Mouse (Mus musculus): ENCODE measurements around the gene Tenm4. TPM values are rescaled to one million over a fixed set of nuclear protein-coding genes. Genes with fewer than 3 reads are reported as not detected.

Gene Tenm4
- total and polyA plus RNA-seq, 3 experiments, result 0.04 to 0.38 TPM; not detected in 1

DNA sequence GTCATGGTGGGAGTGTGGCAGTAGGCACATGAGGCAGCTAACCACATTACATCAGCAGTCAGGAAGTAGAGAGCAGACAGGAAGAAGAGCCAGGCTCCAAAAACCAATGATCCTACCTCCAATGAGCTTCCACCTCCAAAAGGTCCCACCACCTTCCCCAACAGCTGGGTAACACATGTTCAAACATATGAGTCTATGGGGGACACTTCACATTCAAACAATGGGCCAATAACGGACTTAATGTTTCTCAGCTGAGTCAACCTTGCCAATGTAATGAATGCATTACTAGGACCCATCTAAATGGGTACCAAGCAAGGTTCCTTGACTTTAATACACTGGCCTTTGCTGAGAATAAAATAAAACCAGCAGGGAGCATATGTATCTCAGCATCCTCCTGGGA lies 635.5 kb downstream of the Tenm4 start:
- Histone ChIP-seq H3K4me3 (ENCODE audit: low read depth, low read length) (no peak overlapping the region), H3K4me1 (ENCODE audit: insufficient read depth, low read depth, low read length) (no peaks in the 10 kb centered on the region), H3K9me3 (replicated peaks) (no peaks in the 10 kb centered on the region; the same call in none of the 2 replicates), H3K36me3 (replicated peaks) (no peaks in the 10 kb centered on the region), H3K27me3 (ENCODE audit: insufficient read depth, low read length) (peaks cover 5% of the 10 kb centered on the region; the same call in 1 of the 2 replicates)
- ATAC-seq (ENCODE audit: extremely low read depth, insufficient number of reproducible peaks, low FRiP score, poor library complexity, severe bottlenecking) (no peak), DNase-seq (ENCODE audit: low spot score) (no peak)
- no peak for TF ChIP-seq GATA1 (IDR thresholded peaks at IDR 0.05; ENCODE audit: borderline replicate concordance, low read length)
- TF ChIP-seq CTCF (IDR thresholded peaks at IDR 0.05; ENCODE audit: low read depth, low read length), result no peak
- TF ChIP-seq GATA2 (IDR thresholded peaks at IDR 0.05; ENCODE audit: borderline replicate concordance, low read depth, low read length), result no peak
- TF ChIP-seq TAL1 (conservative IDR thresholded peaks at IDR 0.05; ENCODE audit: low read depth, low read length), result no peak
- no peak for TF ChIP-seq POLR2AphosphoS5 (IDR thresholded peaks at IDR 0.05; ENCODE audit: insufficient replicate concordance, low read depth, low read length)

GRCm38 (mm10) chr7:96807281-96808058 lies 636.4 kb downstream of the Tenm4 start:
- H3K27me3 ChIP-seq (ENCODE audit: insufficient read depth, low read length), result peaks cover 5% of the 10 kb centered on the region; the same call in 1 of the 2 replicates
- no peaks in the 10 kb centered on the region for H3K4me1 ChIP-seq (ENCODE audit: insufficient read depth, low read depth, low read length)
- H3K4me3 ChIP-seq (ENCODE audit: low read depth, low read length), result no peak overlapping the region
- TF ChIP-seq TAL1 (conservative IDR thresholded peaks at IDR 0.05; ENCODE audit: low read depth, low read length) (no peak), GATA1 (IDR thresholded peaks at IDR 0.05; ENCODE audit: borderline replicate concordance, low read length) (no peak), POLR2AphosphoS5 (IDR thresholded peaks at IDR 0.05; ENCODE audit: insufficient replicate concordance, low read depth, low read length) (no peak), GATA2 (IDR thresholded peaks at IDR 0.05; ENCODE audit: borderline replicate concordance, low read depth, low read length) (no peak), CTCF (IDR thresholded peaks at IDR 0.05; ENCODE audit: low read depth, low read length) (no peak)
- H3K9me3 ChIP-seq (replicated peaks), result peaks cover 3% of the 10 kb centered on the region
- DNase-seq (ENCODE audit: low spot score), result no peak
- ATAC-seq (ENCODE audit: extremely low read depth, insufficient number of reproducible peaks, low FRiP score, poor library complexity, severe bottlenecking), result no peak
- H3K36me3 ChIP-seq (replicated peaks), result no peaks in the 10 kb centered on the region

DNA sequence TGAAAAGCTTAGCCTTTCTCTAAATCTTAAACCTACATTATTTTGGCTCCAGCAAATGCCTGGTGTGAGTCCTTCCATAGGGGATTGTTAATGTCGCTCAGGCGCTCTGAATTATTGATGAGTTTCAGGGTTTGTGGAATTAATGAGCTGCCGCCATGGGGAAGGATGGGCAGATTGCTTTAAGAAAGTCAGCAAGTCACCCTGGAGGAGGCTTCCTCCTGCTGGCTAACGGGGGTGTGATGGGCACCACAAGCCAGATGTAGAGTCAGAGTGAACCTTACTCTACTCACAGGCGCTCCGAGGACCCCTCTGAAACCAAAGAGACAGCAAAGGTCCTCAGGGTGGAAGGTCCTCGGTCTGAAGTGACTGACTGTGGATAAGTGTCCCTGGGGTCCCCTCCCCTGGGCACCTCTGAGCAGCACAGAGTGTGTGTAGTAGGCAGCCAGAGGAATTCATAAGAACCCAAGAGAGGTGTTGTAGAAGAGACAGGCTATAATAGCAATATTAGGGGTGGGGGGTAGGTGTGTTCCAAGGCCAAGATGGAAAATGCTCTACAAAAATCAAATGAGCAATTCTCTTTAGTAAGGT lies 637.1 kb downstream of the Tenm4 start:
- no peaks in the 10 kb centered on the region for H3K36me3 ChIP-seq (replicated peaks)

DNA sequence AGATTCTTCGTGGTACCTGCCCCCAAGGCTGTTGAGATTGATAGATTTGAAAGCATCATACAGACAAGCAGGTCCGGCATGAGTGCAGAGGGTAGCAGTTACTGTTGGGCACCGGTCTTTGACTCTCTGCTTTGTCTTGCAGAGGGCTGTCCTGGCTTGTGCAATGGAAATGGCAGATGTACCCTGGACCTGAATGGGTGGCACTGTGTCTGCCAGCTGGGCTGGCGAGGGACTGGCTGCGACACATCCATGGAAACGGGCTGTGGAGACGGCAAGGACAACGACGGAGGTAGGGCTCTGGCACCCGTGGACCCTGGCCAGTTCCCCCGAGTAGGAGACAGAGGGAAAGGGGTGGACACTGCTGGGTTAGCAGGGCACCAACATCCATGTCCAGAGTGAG lies 640.6 kb downstream of the Tenm4 start:
- ATAC-seq (ENCODE audit: extremely low read depth, insufficient number of reproducible peaks, low FRiP score, poor library complexity, severe bottlenecking), result no peak
- Histone ChIP-seq H3K9me3 (replicated peaks) (peaks cover 3% of the 10 kb centered on the region), H3K4me3 (ENCODE audit: low read depth, low read length) (no peak overlapping the region)

More for the DNA sequence above, 637.1 kb downstream of the Tenm4 start:
- Histone ChIP-seq H3K4me1 (ENCODE audit: insufficient read depth, low read depth, low read length) (no peaks in the 10 kb centered on the region), H3K27me3 (ENCODE audit: insufficient read depth, low read length) (peaks cover 5% of the 10 kb centered on the region; the same call in 1 of the 2 replicates), H3K9me3 (replicated peaks) (peaks cover 3% of the 10 kb centered on the region), H3K4me3 (ENCODE audit: low read depth, low read length) (no peak overlapping the region)
- ATAC-seq (ENCODE audit: extremely low read depth, insufficient number of reproducible peaks, low FRiP score, poor library complexity, severe bottlenecking), result no peak
- no peak for TF ChIP-seq GATA1 (IDR thresholded peaks at IDR 0.05; ENCODE audit: borderline replicate concordance, low read length)
- TF ChIP-seq GATA2 (IDR thresholded peaks at IDR 0.05; ENCODE audit: borderline replicate concordance, low read depth, low read length), result no peak
- no peak for TF ChIP-seq CTCF (IDR thresholded peaks at IDR 0.05; ENCODE audit: low read depth, low read length)
- no peak for TF ChIP-seq POLR2AphosphoS5 (IDR thresholded peaks at IDR 0.05; ENCODE audit: insufficient replicate concordance, low read depth, low read length)
- no peak for TF ChIP-seq TAL1 (conservative IDR thresholded peaks at IDR 0.05; ENCODE audit: low read depth, low read length)
- DNase-seq (ENCODE audit: low spot score), result no peak

GRCm38 (mm10) chr7:96813036-96813435 lies 642.0 kb downstream of the Tenm4 start:
- Histone ChIP-seq H3K36me3 (replicated peaks) (no peaks in the 10 kb centered on the region), H3K4me3 (ENCODE audit: low read depth, low read length) (no peak overlapping the region), H3K4me1 (ENCODE audit: insufficient read depth, low read depth, low read length) (no peaks in the 10 kb centered on the region), H3K9me3 (replicated peaks) (peaks cover 3% of the 10 kb centered on the region), H3K27me3 (ENCODE audit: insufficient read depth, low read length) (peaks cover 2% of the 10 kb centered on the region; the same call in 1 of the 2 replicates)
- ATAC-seq (ENCODE audit: extremely low read depth, insufficient number of reproducible peaks, low FRiP score, poor library complexity, severe bottlenecking) (no peak), DNase-seq (ENCODE audit: low spot score) (no peak)
- TF ChIP-seq CTCF (IDR thresholded peaks at IDR 0.05; ENCODE audit: low read depth, low read length) (no peak), POLR2AphosphoS5 (IDR thresholded peaks at IDR 0.05; ENCODE audit: insufficient replicate concordance, low read depth, low read length) (no peak), GATA2 (IDR thresholded peaks at IDR 0.05; ENCODE audit: borderline replicate concordance, low read depth, low read length) (no peak), TAL1 (conservative IDR thresholded peaks at IDR 0.05; ENCODE audit: low read depth, low read length) (no peak), GATA1 (IDR thresholded peaks at IDR 0.05; ENCODE audit: borderline replicate concordance, low read length) (no peak)

More for the DNA sequence above, 640.6 kb downstream of the Tenm4 start:
- TF ChIP-seq GATA1 (IDR thresholded peaks at IDR 0.05; ENCODE audit: borderline replicate concordance, low read length) (no peak), TAL1 (conservative IDR thresholded peaks at IDR 0.05; ENCODE audit: low read depth, low read length) (no peak), CTCF (IDR thresholded peaks at IDR 0.05; ENCODE audit: low read depth, low read length) (no peak), GATA2 (IDR thresholded peaks at IDR 0.05; ENCODE audit: borderline replicate concordance, low read depth, low read length) (no peak), POLR2AphosphoS5 (IDR thresholded peaks at IDR 0.05; ENCODE audit: insufficient replicate concordance, low read depth, low read length) (no peak)
- Histone ChIP-seq H3K36me3 (replicated peaks) (no peaks in the 10 kb centered on the region), H3K27me3 (ENCODE audit: insufficient read depth, low read length) (peaks cover 2% of the 10 kb centered on the region; the same call in 1 of the 2 replicates), H3K4me1 (ENCODE audit: insufficient read depth, low read depth, low read length) (no peaks in the 10 kb centered on the region)
- DNase-seq (ENCODE audit: low spot score), result no peak

Data from G1E (cell line).